Mouse (Mus musculus) cerebellum, postnatal 10 days (tissue): ENCODE measurements around the gene Tomt.

Experiments used
- DNase-seq, 2 experiments: peaks; one replicate each; pipeline ENCODE4 v3.0.0; 2021; ENCODE audit warnings: mixed read lengths in 2 of 2

The Tomt gene

GRCm38 (mm10) chr7:101901969-101902368 is 4.2 kb downstream of the Tomt start:
- DNase-seq: no peak

- DNase-seq: no peak
These were observed 5.6 kb downstream of the Tomt start for GRCm38 (mm10) chr7:101900331-101901097.

- DNase-seq: peak; percentile 96 to 97
These were observed 9.8 kb downstream of the Tomt start for GRCm38 (mm10) chr7:101896104-101897066.

GRCm38 (mm10) chr7:101895695-101896094 is 10.5 kb downstream of the Tomt start:
- no peak for DNase-seq

GRCm38 (mm10) chr7:101888460-101888859 is 17.7 kb downstream of the Tomt start:
- no peak for DNase-seq

GRCm38 (mm10) chr7:101886274-101886673 is 19.9 kb downstream of the Tomt start:
- DNase-seq: no peak

GRCm38 (mm10) chr7:101884160-101884559 is 22.0 kb downstream of the Tomt start:
- no peak for DNase-seq

GRCm38 (mm10) chr7:101882413-101883154 is 23.6 kb downstream of the Tomt start:
- no peak for DNase-seq

- DNase-seq: no peak
These were observed 25.3 kb downstream of the Tomt start for GRCm38 (mm10) chr7:101880855-101881254.

- no peak for DNase-seq
These were observed 30.2 kb downstream of the Tomt start for GRCm38 (mm10) chr7:101875978-101876377.

GRCm38 (mm10) chr7:101871296-101871695 is 34.9 kb downstream of the Tomt start:
- peak in 1 of 2 experiments; percentile 16 for DNase-seq

- DNase-seq: no peak
These were observed 35.5 kb downstream of the Tomt start, which contains the start of gene Folr1 for GRCm38 (mm10) chr7:101870629-101871028. Gene Folr1, minus strand, starts transcription at chr7:101870788.

GRCm38 (mm10) chr7:101869163-101869500 is 37.0 kb downstream of the Tomt start:
- peak; percentile 19 to 32 for DNase-seq

- DNase-seq: peak; percentile 14 to 21
These were observed 37.7 kb downstream of the Tomt start for GRCm38 (mm10) chr7:101868241-101869162.

GRCm38 (mm10) chr7:101867482-101867881 is 38.7 kb downstream of the Tomt start:
- no peak for DNase-seq

- DNase-seq: no peak
These were observed 39.5 kb downstream of the Tomt start for GRCm38 (mm10) chr7:101866491-101867265.

GRCm38 (mm10) chr7:101863415-101863814 is 42.7 kb downstream of the Tomt start, which contains the start of gene Anapc15:
Gene Anapc15, plus strand, starts transcription at chr7:101863715.
- no peak for DNase-seq

- no peak for DNase-seq
These were observed 43.9 kb downstream of the Tomt start for GRCm38 (mm10) chr7:101862291-101862690.

GRCm38 (mm10) chr7:101860978-101861377 is 45.2 kb downstream of the Tomt start:
- no peak for DNase-seq

GRCm38 (mm10) chr7:101858362-101858761 is 47.8 kb downstream of the Tomt start:
- DNase-seq: no peak

GRCm38 (mm10) chr7:101857094-101857493 is 49.1 kb downstream of the Tomt start, which contains the start of gene Folr2:
Gene Folr2, minus strand, starts transcription at chr7:101857194.
- DNase-seq: no peak
